Mouse (Mus musculus) embryo, embryonic 9.5 days (tissue): ENCODE measurements around the gene Iqschfp.

Source experiments
- DNase-seq: peaks from one replicate; pipeline ENCODE4 v3.0.0-alpha.2; 2017; ENCODE audit errors: extremely low spot score

The Iqschfp gene

DNA sequence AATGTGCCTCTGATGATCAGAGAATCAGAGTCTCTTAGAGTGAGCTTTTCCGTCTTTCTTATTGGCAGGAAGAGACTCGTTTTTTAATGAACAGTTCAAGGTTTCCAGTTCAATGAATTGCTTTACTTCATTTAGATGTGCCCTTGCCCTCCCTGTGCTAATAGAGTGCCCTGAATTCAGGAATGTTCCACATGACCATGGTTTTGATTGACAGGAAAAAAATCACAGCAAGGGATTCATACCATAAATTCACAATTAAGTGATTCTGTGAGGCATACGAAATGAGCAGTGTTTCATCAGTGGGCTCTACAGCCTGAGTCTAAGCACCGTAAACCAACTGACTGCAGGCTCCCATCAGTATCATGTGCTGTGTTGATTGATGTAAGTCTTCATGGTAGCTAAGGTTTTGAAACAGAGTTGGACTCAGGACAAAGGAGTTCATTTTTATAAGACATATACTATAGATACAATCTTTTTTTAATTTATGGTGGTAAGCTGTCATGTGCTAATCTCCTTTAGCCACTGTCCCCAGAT lies 312.0 kb downstream of the Iqschfp start:
- no peak for DNase-seq

DNA sequence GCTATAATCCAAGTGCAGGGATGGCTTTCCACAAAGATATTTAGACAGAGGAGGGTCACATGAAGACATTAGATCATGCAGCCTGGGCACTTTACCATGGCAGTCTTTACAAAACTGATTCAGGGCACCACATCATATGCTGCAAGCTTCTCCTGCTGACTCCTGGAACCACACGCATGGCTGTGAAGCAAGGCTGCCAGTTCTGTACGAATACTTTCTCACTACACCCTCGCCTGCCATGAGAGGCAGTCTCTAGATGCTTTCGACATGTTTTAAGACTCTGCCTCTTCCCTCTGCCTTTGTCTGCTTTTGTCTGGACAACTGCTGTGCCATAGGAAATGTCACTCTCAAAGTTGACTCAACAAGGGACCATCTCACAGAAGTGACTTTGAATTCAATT lies 318.4 kb downstream of the Iqschfp start:
- no peak for DNase-seq

DNA sequence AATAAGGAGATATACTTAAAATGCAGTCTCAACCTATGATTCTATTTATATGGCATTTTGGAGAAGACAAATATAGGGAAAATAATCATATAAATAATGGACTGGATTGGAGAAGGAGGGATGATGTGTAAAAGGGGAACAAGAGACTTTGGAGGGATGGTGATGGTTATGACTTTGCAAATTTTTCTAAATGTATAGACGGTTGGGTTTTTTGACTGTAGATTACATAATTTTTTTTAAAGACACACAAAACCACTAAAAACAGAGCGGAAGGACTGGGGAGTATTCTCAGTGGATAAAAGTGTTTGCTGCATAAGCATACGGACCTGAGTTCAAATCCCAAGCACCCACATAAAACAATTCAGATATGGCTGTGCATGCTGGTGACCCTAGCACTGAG lies 329.4 kb downstream of the Iqschfp start:
- DNase-seq: no peak

DNA sequence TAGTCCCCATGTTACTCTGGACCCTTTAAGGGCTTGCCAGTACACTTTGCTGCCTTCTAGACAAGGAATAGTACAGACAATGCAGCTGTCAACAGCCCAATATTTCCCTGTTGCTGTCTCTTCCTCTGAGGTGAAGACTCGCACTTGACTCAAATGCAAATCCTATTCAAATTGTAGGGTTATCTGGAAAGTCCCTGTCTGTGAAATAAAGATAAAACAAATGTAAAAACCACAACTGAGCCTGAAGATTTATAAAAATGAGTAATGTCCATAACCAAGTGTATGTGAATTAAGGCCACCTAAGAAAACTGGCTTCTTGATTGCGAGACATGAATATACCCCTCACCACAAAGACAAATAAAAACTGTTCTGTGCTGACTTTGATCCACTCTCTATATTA lies 347.9 kb downstream of the Iqschfp start:
- no peak for DNase-seq

DNA sequence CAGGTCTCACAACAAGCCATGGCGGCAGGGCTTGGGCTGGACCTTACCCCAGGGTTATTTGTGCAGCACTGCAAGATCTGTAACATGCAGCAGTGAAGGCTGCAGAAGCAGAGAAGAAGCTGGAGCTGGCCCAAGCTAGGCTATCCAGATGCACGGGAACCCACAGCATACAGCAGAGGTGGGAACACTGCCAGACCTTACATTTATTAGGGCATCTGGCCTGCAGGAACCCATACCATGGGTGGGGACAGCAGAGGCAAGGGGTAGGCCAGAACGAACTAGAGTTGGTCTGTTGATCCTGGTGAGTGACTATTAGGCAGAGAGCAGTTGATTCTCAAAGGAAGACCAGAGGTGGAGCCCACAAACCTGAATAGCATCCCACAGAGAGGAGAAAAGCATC lies 351.2 kb downstream of the Iqschfp start:
- no peak for DNase-seq

DNA sequence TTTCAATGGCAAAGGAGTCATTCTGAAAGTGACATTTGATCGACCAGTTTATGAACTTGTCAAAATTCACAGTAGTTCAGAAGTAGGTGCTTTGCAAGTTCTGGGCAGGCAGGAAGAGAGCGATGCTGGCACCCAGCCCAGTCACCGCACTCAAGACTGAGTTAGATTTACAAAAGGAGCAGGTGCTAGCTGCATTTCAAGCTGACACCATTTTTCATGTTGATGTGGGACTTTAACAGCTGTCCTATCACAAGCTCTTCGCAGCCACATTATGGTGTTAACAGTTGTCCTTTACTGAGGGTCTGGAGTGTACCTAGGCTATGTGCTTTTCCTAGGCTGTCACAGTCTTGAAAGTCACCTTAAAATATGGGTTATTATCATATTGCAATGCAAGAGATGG lies 354.1 kb downstream of the Iqschfp start:
- DNase-seq: no peak

DNA sequence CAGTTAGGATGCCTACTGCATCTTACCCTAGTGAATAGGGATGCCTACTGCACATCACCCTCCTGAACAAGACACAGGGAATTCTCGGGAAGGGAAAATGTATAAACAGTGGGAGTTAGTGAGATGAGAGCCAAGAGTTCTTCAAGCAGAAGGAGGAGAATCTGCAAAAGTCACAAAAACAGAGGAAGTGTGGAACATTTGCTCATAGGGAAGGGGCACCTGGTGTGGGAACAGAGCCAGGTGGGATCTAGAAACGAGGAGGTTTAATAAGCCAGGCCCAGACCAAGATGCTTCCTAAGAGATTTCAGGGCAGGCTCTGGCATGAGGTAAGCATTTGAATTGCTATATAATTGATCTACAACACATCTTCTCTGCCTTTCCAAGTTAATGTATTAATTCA lies 358.6 kb downstream of the Iqschfp start:
- no peak for DNase-seq

DNA sequence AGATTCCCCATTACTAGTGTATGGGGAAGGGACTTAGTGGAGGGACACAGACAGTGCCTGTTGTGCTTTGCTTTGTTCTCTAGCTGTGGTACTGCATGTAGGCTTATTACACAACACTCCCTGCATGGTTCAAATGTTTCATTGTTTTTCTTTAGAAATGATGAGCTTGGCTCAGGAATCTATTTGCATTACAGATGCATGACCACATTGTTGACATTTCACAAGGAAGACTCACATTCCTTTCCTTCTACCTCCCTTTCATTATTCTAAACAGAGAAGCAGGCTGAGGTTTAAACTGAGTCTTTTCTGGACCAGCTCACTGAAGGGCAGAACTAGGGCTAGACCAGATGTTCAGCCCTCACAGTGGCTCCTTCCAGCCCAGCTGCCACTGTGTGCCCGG lies 360.3 kb downstream of the Iqschfp start:
- no peak for DNase-seq

DNA sequence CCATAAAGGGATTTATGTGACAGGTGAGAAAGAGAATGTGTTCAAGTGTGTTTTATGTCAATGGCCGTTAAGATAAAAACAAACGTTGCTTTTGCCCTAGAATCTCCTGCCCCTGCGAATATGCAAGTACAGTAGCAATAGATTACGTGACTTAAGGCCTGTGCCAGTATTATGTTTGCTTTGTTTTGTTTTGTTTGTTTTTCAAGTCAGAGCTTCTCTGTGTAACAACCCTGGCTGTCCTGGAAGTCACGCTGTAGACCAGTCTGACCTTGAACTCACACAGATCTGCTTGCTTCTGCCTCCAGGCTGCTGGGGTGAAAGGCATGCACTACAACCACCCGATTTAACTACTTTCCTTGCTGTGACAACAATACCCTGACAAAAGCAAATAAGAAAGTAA lies 370.3 kb downstream of the Iqschfp start:
- no peak for DNase-seq

DNA sequence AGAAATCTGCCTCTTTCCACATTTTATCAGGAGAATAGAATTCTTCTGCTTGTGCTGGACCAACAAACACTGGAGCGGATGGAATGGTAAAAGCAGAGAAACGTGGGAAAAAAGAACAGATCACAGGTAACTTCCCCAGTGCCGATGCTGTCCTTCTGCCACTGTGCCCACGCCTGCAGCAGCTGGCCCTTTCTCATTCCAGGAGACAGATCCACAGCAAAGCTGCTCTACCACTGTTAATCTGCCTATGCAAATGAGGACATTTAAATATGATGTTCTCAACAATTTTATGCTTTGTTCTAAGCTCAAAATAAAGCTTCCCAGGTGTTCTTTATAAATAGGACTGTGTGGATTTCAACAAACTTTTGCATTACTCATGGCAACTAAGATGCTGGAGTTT lies 375.9 kb downstream of the Iqschfp start:
- no peak for DNase-seq

DNA sequence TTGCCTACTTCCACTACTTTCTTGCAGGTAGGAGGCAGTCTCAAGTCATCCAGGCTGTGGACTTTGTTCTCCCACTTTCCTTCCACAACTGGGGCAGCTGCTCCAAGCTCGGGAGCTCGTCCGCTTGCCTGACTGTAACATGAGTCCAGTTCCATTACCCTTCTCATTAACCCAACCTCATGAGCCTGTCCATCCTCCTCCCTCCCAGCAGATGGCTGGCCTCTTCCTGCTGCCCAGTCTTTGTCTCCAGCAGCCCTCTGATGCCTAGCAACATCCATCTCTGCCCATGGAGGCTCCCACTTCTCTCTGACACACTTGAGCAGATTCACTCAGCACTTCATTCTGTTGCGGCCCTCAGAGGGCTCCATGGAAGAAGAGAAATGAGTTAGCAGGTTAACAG lies 377.2 kb downstream of the Iqschfp start:
- DNase-seq: no peak

DNA sequence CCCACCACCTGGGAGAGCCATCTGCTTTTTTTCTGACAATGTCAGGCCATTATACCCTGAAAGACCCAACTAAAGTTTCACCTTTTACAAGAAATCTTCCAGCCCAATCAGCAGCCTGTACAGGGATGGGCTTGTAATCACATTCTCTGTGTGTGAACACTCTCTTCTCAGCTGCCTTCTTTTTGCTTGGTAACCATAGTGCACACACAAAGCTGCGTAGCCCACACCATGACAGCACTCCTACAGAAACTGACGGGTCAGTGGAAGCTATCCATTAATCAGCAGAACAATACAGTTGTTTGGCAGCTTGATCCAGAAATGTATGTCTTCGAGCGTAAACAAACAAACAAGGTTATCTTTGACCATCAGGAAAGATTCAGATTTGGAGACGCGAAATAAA lies 378.2 kb downstream of the Iqschfp start:
- DNase-seq: no peak

DNA sequence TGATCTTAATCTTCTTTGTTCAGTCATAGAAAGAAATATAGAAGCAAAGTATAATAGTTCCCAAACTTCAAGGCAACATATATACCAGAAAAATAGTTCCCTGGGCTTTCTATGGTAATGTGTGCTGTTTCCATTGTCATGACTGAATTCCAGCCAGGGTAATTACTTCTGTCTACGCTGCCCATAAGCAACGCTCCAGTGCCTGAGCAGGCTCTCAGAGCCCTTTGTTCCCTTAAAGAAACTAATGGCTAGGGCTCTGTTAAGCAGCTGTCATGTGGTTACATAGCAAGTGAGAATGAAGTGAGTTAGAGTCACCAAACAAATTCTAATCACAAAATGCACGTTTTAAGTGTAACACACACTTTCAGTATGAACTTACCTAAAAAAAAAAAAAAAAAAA lies 379.4 kb downstream of the Iqschfp start:
- DNase-seq: no peak

DNA sequence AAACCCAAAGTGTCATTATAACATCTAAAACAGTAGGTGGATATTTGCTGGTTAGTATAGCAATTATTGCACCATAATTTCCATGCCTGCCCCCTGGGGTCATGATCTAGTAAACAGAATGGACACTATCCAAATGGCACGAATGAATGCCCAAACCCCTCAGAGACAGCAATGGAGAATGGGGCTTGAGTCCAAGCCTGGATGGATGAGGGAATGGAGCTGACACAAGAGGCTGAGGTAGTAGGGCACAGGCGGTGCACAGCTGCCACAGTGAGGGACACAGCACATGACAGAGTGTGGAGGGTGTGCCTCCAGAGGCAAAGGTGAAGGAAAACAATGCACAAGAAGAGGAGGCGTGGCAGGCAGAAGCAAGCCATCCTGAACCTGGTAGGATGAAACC lies 379.8 kb downstream of the Iqschfp start:
- no peak for DNase-seq

DNA sequence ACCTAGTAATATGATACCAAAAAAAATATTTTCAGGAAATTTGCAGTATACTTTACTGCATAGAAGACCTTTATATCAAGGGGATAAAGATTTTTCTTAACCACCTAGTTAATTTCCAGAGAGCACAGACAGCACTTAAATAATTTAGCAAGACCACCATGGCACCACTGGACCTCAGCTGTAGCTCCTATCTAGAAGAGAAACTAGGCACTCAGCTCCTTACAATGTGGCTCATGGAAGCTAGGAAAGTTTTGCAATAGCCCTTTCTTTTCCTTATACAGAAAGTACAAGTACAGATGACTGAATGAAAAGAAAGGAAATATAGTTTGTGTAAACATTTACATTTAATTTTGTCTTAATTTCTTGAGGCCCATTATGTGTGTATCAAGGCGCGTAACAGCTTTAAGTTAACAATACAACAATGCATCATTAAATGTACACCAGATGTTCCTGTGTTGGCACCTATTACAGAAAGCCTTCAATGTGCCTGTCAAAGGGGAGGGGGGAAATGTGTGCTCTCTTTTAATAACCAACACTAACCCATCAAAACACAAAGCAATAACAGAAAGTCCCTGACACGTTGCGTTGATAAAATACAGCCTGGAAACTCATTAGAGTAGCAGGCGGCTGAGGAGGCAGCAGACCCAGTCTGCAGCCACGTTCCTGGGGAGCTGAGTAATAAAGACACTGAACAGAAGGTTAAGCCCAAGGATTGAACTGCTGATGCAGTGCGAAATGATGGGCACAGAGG lies 391.0 kb downstream of the Iqschfp start:
- DNase-seq: no peak

DNA sequence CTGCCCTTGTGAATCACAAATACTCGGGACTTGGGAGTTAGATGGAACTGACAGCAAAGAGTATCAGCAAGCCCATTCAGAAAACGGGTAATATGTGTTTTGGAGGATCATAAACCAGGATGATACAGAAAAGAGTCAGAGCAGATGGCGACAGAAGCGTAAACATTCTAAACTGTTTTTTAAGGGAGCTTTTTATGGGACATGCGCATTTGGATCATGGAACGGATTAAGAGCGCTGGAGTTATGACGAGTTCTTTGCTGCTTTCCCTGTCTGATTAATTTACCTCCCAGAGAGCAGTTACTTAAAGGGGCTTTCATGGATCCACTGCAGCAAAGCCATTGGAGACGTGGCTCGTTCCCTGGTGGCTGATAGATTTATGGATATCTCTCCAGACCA lies 391.6 kb downstream of the Iqschfp start:
- DNase-seq: no peak

DNA sequence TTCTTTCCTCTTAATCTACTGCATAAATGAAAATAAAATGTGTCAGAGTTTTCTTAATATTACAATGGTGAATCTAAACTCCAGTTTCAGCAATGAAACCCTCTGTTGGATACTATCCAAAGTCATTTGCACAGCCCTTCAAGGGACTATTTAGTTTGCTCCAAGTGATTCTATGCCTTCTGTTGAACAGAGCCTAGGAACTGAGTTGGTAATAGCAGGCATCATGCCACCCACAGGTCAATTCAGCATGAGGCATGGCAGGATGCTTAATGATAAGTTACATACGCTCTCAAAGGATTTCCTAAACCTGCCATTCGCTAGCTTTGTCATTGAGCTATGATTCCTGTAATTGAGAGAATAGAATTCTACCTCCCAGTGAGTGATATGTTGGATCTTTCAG lies 392.5 kb downstream of the Iqschfp start:
- DNase-seq: no peak

DNA sequence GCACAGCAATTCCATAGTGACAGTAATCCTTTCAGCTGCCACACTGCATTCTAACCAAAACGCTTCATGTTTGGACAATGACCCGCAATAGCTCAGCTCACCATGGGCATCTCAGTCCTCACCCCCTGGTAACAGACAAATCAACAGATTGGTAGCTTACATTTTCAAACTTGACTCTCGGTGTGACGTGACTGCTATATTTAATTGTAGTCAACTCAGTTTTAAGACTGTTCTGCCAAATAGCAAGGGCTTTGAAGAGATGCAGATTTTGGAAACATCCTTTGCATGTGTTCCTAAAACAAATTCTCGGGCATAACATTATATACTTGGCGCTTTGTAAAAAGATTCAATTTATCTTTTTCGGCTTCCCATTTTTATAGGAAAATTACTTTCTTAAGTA lies 404.7 kb downstream of the Iqschfp start:
- no peak for DNase-seq

DNA sequence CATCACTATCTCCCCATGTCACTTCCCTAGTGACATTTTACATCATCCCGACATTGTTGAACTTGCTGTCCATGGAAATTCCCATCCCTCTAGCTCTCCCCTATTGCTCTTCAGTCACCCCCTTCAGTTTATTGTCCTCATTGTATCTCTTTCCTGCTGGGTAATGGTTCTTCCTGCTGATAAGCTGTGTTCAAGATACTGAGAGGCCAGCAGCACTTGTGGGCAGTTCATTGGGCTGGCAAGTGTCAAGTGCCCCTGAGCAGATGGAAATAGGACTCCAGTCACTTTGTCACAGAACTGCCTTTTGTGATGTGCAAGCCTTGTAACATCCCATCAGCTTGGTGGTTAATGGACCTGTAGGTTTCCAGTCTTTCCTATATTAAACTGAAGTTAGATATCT lies 413.6 kb downstream of the Iqschfp start:
- peak; percentile 1 for DNase-seq

DNA sequence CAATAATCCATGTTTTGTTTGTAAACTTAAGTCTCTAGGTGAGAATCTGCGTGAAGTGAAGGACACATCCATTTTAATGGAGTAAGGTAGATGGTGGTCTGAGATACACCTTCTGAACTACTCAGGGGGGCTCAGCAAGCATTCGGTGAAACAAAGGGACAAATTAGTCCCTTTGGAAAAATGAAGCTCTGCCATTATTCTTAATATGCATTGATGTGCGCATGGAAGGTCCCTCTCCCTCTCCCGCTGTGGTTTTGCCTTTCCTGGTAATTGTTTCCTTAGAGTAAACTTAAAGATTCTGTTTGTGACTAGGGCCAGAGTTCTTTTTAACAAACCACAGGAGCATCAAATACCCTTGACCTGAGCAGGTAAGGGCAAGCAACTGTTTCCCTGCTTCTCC lies 414.7 kb downstream of the Iqschfp start:
- no peak for DNase-seq

DNA sequence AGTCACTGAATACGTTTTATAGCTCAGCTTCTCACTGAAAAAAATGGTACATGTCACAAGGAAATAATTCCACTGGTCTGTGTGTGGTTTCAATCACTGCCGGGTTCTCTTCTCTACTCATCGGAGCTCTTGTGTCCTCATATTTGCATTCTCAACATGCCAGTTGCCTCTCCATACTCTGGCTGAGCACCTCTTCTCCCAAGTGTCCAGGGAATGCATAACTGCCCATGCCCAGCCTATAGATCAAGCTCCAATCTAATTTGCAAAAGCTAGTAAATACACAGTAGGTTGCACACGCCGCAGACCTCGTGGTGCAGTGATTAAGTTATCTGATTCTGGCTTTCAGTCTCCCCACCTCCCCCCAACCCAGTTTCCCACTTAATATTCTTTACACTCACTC lies 433.5 kb downstream of the Iqschfp start:
- no peak for DNase-seq

DNA sequence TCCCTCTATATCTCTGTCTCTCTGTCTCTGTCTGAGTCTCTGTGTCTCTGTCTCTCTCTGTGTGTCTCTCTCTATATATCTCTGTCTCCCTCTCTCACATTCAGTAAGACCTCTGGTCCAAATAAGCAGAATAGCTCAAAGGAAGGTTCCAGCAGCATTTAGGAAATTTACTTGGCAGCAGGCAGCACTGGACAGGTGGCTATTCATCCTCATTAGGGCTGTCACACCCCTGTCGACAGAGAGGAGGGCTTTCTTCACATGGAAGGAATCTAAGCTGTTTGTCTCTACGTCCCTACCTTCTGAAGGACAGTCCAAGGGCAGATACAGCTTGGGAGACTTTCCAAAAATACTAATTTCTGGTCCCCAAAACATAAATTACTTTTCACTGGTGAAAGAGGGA lies 440.5 kb downstream of the Iqschfp start:
- no peak for DNase-seq

DNA sequence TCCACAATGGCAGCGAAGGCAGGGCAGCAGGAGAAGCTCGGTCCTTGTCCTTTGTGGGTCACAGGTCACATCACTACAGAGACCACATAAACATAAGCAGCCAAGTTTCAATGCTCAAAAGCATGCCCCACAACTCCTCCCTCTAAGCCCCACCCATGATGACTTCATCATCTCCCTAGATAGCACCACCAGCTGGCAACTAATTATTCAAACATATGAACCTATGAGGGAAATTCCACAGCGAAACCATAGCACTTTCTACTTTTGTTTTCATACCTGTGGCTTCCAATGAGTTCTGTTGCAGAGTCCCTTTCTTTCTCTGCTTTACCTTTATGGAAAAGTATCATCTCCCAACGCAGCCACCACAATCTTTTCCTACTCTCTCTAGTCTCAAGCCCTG lies 443.5 kb downstream of the Iqschfp start:
- no peak for DNase-seq

DNA sequence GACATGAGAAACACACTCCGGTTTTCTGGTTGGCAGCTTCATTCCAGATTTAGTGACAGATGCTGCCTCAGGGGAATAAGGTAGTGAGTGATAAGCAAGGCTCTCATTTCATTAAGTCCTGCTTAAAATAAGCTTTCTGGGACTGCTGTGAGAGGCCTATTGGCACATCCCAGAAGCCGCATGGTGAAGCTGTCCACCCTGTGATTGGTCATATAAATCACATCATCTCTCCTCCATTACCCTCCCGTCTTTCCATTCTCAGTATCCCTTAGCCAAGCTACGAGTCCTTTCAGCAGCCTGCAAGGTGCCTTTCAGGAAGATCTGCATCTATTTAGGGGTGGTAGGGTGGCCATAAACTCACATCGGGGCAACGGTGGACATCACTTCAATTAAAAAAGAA lies 458.6 kb downstream of the Iqschfp start:
- DNase-seq: no peak
